Comparison of ENCODE assay signal across 8 mouse cellular contexts in the genomic region with DNA sequence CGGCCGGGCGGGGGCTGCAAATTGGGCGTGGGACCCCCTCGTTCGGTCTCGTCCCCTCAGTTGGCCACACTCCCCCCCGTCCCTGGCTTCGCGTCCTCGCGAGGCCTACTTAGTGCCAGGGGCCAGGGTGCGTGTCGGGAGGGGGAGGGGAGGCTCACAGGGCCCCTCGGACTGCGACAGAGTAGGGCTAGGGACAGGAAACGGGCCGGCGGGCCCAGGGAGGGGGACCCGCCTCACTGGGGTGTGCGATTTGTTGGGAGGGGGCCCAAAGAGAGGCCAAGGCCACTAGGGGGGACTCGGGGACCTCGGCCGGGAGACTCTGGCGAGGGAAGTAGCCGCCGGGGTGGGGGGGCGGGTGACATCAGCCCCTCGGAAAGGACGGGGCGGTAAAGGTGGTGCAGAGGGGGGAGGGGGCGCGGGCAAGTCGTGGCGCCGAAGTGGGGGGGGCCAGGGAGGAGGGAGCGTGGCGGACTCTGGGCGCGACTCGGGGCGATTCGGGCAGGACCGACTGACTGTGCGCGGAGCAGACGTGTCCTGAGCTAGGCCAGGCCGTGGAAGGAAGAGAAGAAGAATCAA. TPM values are rescaled to one million over a fixed set of nuclear protein-coding genes. Genes with fewer than 3 reads are reported as not detected.
DNase-seq lines count a peak whose midpoint lies in the region; ATAC-seq and TF ChIP-seq lines count a peak whose summit lies in the region.

No protein-coding gene starts in this region.

- 0% methylated on average over 32 of the region's 48 CpGs for WGBS in embryonic facial prominence, embryonic 14.5 days
- WGBS in liver, embryonic 15.5 days (ENCODE audit: insufficient replicate concordance) = 1% methylated on average over 47 of the region's 48 CpGs
- under 1% methylated on average over 44 of the region's 48 CpGs for WGBS in neural tube, embryonic 12.5 days

- H3K27ac ChIP-seq in embryonic facial prominence, embryonic 14.5 days (replicated peaks; ENCODE audit: low read depth, low read length) = peak overlapping the region; percentile 98
- peak overlapping the region; percentile 88 for H3K27ac ChIP-seq in liver, embryonic 15.5 days (replicated peaks)
- peak overlapping the region; percentile 98 for H3K27ac ChIP-seq in neural tube, embryonic 12.5 days
- peak overlapping the region; percentile 85 for H3K27ac ChIP-seq in testis, adult 2 months (ENCODE audit: control insufficient read depth, insufficient read depth, low read depth, low read length)

- peak overlapping the region; percentile 58 for H3K4me2 ChIP-seq in embryonic facial prominence, embryonic 14.5 days (ENCODE audit: low read depth, low read length)
- H3K4me2 ChIP-seq in liver, embryonic 15.5 days = peak overlapping the region; percentile 99
- H3K4me2 ChIP-seq in neural tube, embryonic 12.5 days (replicated peaks) = peak overlapping the region; percentile 62

- H3K4me1 ChIP-seq in embryonic facial prominence, embryonic 14.5 days (ENCODE audit: control insufficient read depth, insufficient read depth, low read length) = peaks cover 32% of the 10 kb centered on the region
- H3K4me1 ChIP-seq in liver, embryonic 15.5 days (replicated peaks) = peaks cover 76% of the 10 kb centered on the region
- peaks cover 40% of the 10 kb centered on the region for H3K4me1 ChIP-seq in neural tube, embryonic 12.5 days
- H3K4me1 ChIP-seq in testis, adult 2 months (ENCODE audit: control insufficient read depth, insufficient read depth, low read length) = peaks cover 15% of the 10 kb centered on the region

- ATAC-seq in embryonic facial prominence, embryonic 14.5 days (ENCODE audit: low read depth) = peak; percentile 31
- peak; percentile 58 for ATAC-seq in liver, embryonic 15.5 days (ENCODE audit: insufficient read depth)
- peak; percentile 59 for ATAC-seq in neural tube, embryonic 12.5 days (ENCODE audit: low FRiP score, low read depth)

- H3ac ChIP-seq in C2C12 (ENCODE audit: control insufficient read depth, insufficient read length, low read depth) = peak overlapping the region; percentile 86

- peak; percentile 79 to 92 for DNase-seq in adrenal gland, postnatal 36 days
- DNase-seq in embryonic facial prominence, embryonic 14.5 days (ENCODE audit: low spot score) = peak; percentile 73
- DNase-seq in heart, adult 9 months (ENCODE audit: low spot score in 2 of 2) = peak; percentile 82 to 84
- peak; percentile 52 to 62 for DNase-seq in kidney, adult 8-10 months

- no peak for TF ChIP-seq POLR2A in testis, adult 2 months (IDR thresholded peaks at IDR 0.05; ENCODE audit: control insufficient read depth, low read depth, low read length)

- H3K79me3 ChIP-seq in C2C12 (ENCODE audit: low read depth) = peaks cover 54% of the 10 kb centered on the region

- H3K27me3 ChIP-seq in C2C12 (ENCODE audit: control insufficient read depth, insufficient read depth, insufficient read length) = no peaks in the 10 kb centered on the region
- no peaks in the 10 kb centered on the region for H3K27me3 ChIP-seq in embryonic facial prominence, embryonic 14.5 days (replicated peaks; ENCODE audit: control insufficient read depth, insufficient read depth, low read length)
- H3K27me3 ChIP-seq in liver, embryonic 15.5 days = no peaks in the 10 kb centered on the region
- no peaks in the 10 kb centered on the region for H3K27me3 ChIP-seq in neural tube, embryonic 12.5 days (replicated peaks)
- H3K27me3 ChIP-seq in testis, adult 2 months (ENCODE audit: control insufficient read depth, insufficient read depth, low read length) = no peaks in the 10 kb centered on the region; the same call in 1 of the 2 replicates

- 0 out of 2 replicates have a peak, but pooled peaks cover 5% of the 10 kb centered on the region for H3K9me3 ChIP-seq in embryonic facial prominence, embryonic 14.5 days (ENCODE audit: control insufficient read depth, low read length)
- no peaks in the 10 kb centered on the region for H3K9me3 ChIP-seq in liver, embryonic 15.5 days (replicated peaks)
- H3K9me3 ChIP-seq in neural tube, embryonic 12.5 days = peaks cover 6% of the 10 kb centered on the region; the same call in 1 of the 2 replicates

- peak overlapping the region; percentile 100 for H3K9ac ChIP-seq in embryonic facial prominence, embryonic 14.5 days (ENCODE audit: low read depth, low read length)
- H3K9ac ChIP-seq in liver, embryonic 15.5 days = peak overlapping the region; percentile 95
- peak overlapping the region; percentile 99 for H3K9ac ChIP-seq in neural tube, embryonic 12.5 days

- peak overlapping the region; percentile 69 for H3K4me3 ChIP-seq in C2C12 (ENCODE audit: insufficient read depth, poor library complexity, severe bottlenecking)
- peak overlapping the region; percentile 95 for H3K4me3 ChIP-seq in embryonic facial prominence, embryonic 14.5 days (ENCODE audit: low read depth, low read length)
- peak overlapping the region; percentile 97 for H3K4me3 ChIP-seq in liver, embryonic 15.5 days (replicated peaks)
- H3K4me3 ChIP-seq in neural tube, embryonic 12.5 days = peak overlapping the region; percentile 98
- peak overlapping the region; percentile 95 for H3K4me3 ChIP-seq in testis, adult 2 months (ENCODE audit: control insufficient read depth, low read depth, low read length)

- H3K36me3 ChIP-seq in C2C12 (ENCODE audit: control insufficient read depth, insufficient read depth) = peaks cover 24% of the 10 kb centered on the region
- peaks cover 13% of the 10 kb centered on the region for H3K36me3 ChIP-seq in embryonic facial prominence, embryonic 14.5 days (ENCODE audit: control insufficient read depth, insufficient read depth, low read length)
- peaks cover 8% of the 10 kb centered on the region for H3K36me3 ChIP-seq in liver, embryonic 15.5 days (replicated peaks)
- H3K36me3 ChIP-seq in neural tube, embryonic 12.5 days = no peaks in the 10 kb centered on the region
- no peaks in the 10 kb centered on the region for H3K36me3 ChIP-seq in testis, adult 2 months (ENCODE audit: control insufficient read depth, insufficient read depth, low read length)

- no peak for TF ChIP-seq CTCF in C2C12 (IDR thresholded peaks at IDR 0.05; ENCODE audit: control insufficient read depth, insufficient read depth, insufficient read length)
- no peak for TF ChIP-seq CTCF in testis, adult 2 months (IDR thresholded peaks at IDR 0.05; ENCODE audit: control insufficient read depth, insufficient read depth, insufficient replicate concordance, low read depth, low read length)

- peaks cover 79% of the 10 kb centered on the region for H3K79me2 ChIP-seq in C2C12 (ENCODE audit: control insufficient read depth, insufficient read depth)

TF ChIP-seq in C2C12, 6 proteins besides CTCF, POLR2A, EP300 and RAD21:
- TF ChIP-seq FOSL1 (IDR thresholded peaks at IDR 0.05; ENCODE audit: insufficient read depth, low read length, poor library complexity, severe bottlenecking) (no peak), CEBPB (IDR thresholded peaks at IDR 0.05; ENCODE audit: low read depth) (no peak), MAX (IDR thresholded peaks at IDR 0.05) (no peak), MYOD1 (IDR thresholded peaks at IDR 0.05; ENCODE audit: control insufficient read depth, insufficient read length, low read depth) (no peak), MYOG (IDR thresholded peaks at IDR 0.05; ENCODE audit: control insufficient read depth, extremely low read depth, insufficient read length) (no peak), USF1 (IDR thresholded peaks at IDR 0.05; ENCODE audit: low read depth) (no peak)

RNA-seq across cellular contexts. Expression of gene Gm20721, which starts 15.8 kb away (rescaled TPM):
- 2.9 TPM for polyA plus RNA-seq in C2C12 (2012; fragmentation: generic; extraction: Trizol)
- 1 to 10 TPM; 2.2 to 2.6 TPM for total RNA-seq in adrenal gland, postnatal 36 days (2021)
- polyA plus RNA-seq in embryonic facial prominence, embryonic 14.5 days (2014; fragmentation: Nextera tagmentation; extraction: Ambion mirVana) = 15.1 and 18.1 TPM in 2 replicates
- 49.2 and 59.3 TPM in 2 replicates for polyA plus RNA-seq in liver, embryonic 15.5 days (2015; fragmentation: Nextera tagmentation; extraction: Ambion mirVana)
- polyA plus RNA-seq in neural tube, embryonic 12.5 days (2016; fragmentation: Nextera tagmentation; extraction: Ambion mirVana) = 11.6 and 20.7 TPM in 2 replicates
- polyA plus RNA-seq in testis, adult 2 months (2012; rRNA removed) = not detected in 2 replicates

RNA-seq across cellular contexts. Expression of gene Gnas, which starts 46.6 kb away (rescaled TPM):
- polyA plus RNA-seq in C2C12 (2012; fragmentation: generic; extraction: Trizol) = 1,078 TPM
- 1,000 to 10,000 TPM; 2,444 to 2,615 TPM for total RNA-seq in adrenal gland, postnatal 36 days (2021)
- polyA plus RNA-seq in embryonic facial prominence, embryonic 14.5 days (2014; fragmentation: Nextera tagmentation; extraction: Ambion mirVana) = 2,600 and 2,666 TPM in 2 replicates
- polyA plus RNA-seq in liver, embryonic 15.5 days (2015; fragmentation: Nextera tagmentation; extraction: Ambion mirVana) = 323 and 336 TPM in 2 replicates
- polyA plus RNA-seq in neural tube, embryonic 12.5 days (2016; fragmentation: Nextera tagmentation; extraction: Ambion mirVana) = 1,608 and 1,653 TPM in 2 replicates
- polyA plus RNA-seq in testis, adult 2 months (2012; rRNA removed) = 139 and 161 TPM in 2 replicates

Comparison
In these comparisons a context has a peak if more than half of its experiments do, and no peak if none do; other contexts are left out.
1. Peak in every context shown above with its lines: DNase-seq, ATAC-seq, H3K4me3 ChIP-seq and H3K27ac ChIP-seq.